Mouse (Mus musculus): Measurements from ENCODE around the gene Zfp874b.
"Not testable (repeated sequence)": the region's sequence is repeated elsewhere in the genome, so short reads cannot be mapped to it uniquely, and the experiment has no call there.

GRCm38 (mm10) chr13:67463506-67464185 lies 20.4 kb downstream of the Zfp874b start:
- TF ChIP-seq CTCF (IDR thresholded peaks at IDR 0.05; ENCODE audit: insufficient read depth, low read length); POLR2A (IDR thresholded peaks at IDR 0.05; ENCODE audit: borderline replicate concordance, extremely low read depth, low read depth, low read length): not testable (repeated sequence)

Measured in lung, adult 2 months (tissue).